ENCODE assay signal across 20 mouse cellular contexts in genomic region chr7:128731585-128731984, GRCm38 (mm10). TPM values are rescaled to one million over a fixed set of nuclear protein-coding genes. Genes with fewer than 3 reads are reported as not detected.
A peak's percentile ranks its signal among the peaks of the same experiment; 100 is the strongest.
DNase-seq lines count a peak whose midpoint lies in the region; ATAC-seq and TF ChIP-seq lines count a peak whose summit lies in the region.
"Had no signal": no experiment of that assay in that cellular context is flagged by ENCODE, and none has a peak within 500 bp of the region (broad histone marks: within the 10 kb centered on the region; RNA-seq: fewer than 3 reads in every experiment).

No protein-coding gene starts in this region.

- no peaks in the 10 kb centered on the region for H3K27me3 ChIP-seq in forebrain, postnatal 0 days (ENCODE audit: insufficient read depth, low read length)
- no peaks in the 10 kb centered on the region for H3K27me3 ChIP-seq in forebrain, embryonic 13.5 days
- no peaks in the 10 kb centered on the region for H3K27me3 ChIP-seq in stomach, embryonic 15.5 days (replicated peaks)
- H3K27me3 ChIP-seq: embryonic facial prominence, embryonic 12.5 days; lung, embryonic 15.5 days; midbrain, embryonic 15.5 days; Patski had no signal

- no peaks in the 10 kb centered on the region for H3K9me3 ChIP-seq in forebrain, postnatal 0 days (ENCODE audit: low read length)
- peaks cover 4% of the 10 kb centered on the region for H3K9me3 ChIP-seq in forebrain, embryonic 13.5 days (replicated peaks)
- no peaks in the 10 kb centered on the region for H3K9me3 ChIP-seq in stomach, embryonic 15.5 days
- H3K9me3 ChIP-seq: embryonic facial prominence, embryonic 12.5 days; lung, embryonic 15.5 days; midbrain, embryonic 15.5 days had no signal

- TF ChIP-seq CTCF in forebrain, postnatal 0 days (IDR thresholded peaks at IDR 0.05; ENCODE audit: low read depth) = no peak
- no peak for TF ChIP-seq CTCF in layer of hippocampus, adult 2 months (conservative IDR thresholded peaks at IDR 0.05)

- no peak overlapping the region for H3K9ac ChIP-seq in forebrain, postnatal 0 days
- H3K9ac ChIP-seq in forebrain, embryonic 13.5 days = no peak overlapping the region
- H3K9ac ChIP-seq in stomach, embryonic 15.5 days = no peak overlapping the region
- H3K9ac ChIP-seq: embryonic facial prominence, embryonic 12.5 days; lung, embryonic 15.5 days; midbrain, embryonic 15.5 days had no signal

- no peak overlapping the region for H3K4me2 ChIP-seq in forebrain, postnatal 0 days (ENCODE audit: low read depth)
- no peak overlapping the region for H3K4me2 ChIP-seq in forebrain, embryonic 13.5 days
- H3K4me2 ChIP-seq in stomach, embryonic 15.5 days = no peak overlapping the region
- H3K4me2 ChIP-seq: embryonic facial prominence, embryonic 12.5 days; lung, embryonic 15.5 days; midbrain, embryonic 15.5 days had no signal

- H3K36me3 ChIP-seq in forebrain, postnatal 0 days (ENCODE audit: insufficient read depth) = no peaks in the 10 kb centered on the region
- peaks cover 7% of the 10 kb centered on the region; the same call in 1 of the 2 replicates for H3K36me3 ChIP-seq in forebrain, embryonic 13.5 days (ENCODE audit: poor library complexity, severe bottlenecking)
- peaks cover 3% of the 10 kb centered on the region; the same call in 1 of the 2 replicates for H3K36me3 ChIP-seq in stomach, embryonic 15.5 days
- H3K36me3 ChIP-seq: lung, embryonic 15.5 days; midbrain, embryonic 15.5 days had no signal

- WGBS in forebrain, postnatal 0 days = 51% methylated on average over 2 of the region's 2 CpGs
- WGBS in forebrain, embryonic 13.5 days = 82% methylated on average over 2 of the region's 2 CpGs
- WGBS in stomach, embryonic 15.5 days = 59% methylated on average over 2 of the region's 2 CpGs

- ATAC-seq in forebrain, postnatal 0 days = peak; percentile 51; the same call in 1 of the 2 replicates
- ATAC-seq in forebrain, embryonic 13.5 days = no peak
- peak; percentile 72 for ATAC-seq in stomach, embryonic 15.5 days (ENCODE audit: insufficient read depth, low FRiP score, low read depth)
- ATAC-seq: activated CD4-positive, CD25-positive, alpha-beta regulatory T cell, adult 4 months; midbrain, embryonic 15.5 days; Patski had no signal

- H3K27ac ChIP-seq in forebrain, postnatal 0 days (ENCODE audit: low read depth, low read length) = 0 out of 2 replicates have a peak overlapping the region, but pooled peaks have one; percentile 37
- H3K27ac ChIP-seq in forebrain, embryonic 13.5 days = no peak overlapping the region
- H3K27ac ChIP-seq in layer of hippocampus, adult 2 months = peak overlapping the region; percentile 65
- no peak overlapping the region for H3K27ac ChIP-seq in stomach, embryonic 15.5 days
- H3K27ac ChIP-seq: embryonic facial prominence, embryonic 12.5 days; lung, embryonic 15.5 days; midbrain, embryonic 15.5 days had no signal

- H3K4me3 ChIP-seq in forebrain, postnatal 0 days (ENCODE audit: low read depth, low read length) = no peak overlapping the region
- H3K4me3 ChIP-seq in forebrain, embryonic 13.5 days = no peak overlapping the region
- H3K4me3 ChIP-seq in layer of hippocampus, adult 2 months = no peak overlapping the region
- H3K4me3 ChIP-seq in stomach, embryonic 15.5 days (replicated peaks) = no peak overlapping the region
- H3K4me3 ChIP-seq: embryonic facial prominence, embryonic 12.5 days; lung, embryonic 15.5 days; midbrain, embryonic 15.5 days had no signal

- H3K4me1 ChIP-seq in forebrain, postnatal 0 days (ENCODE audit: insufficient read depth) = 0 out of 2 replicates have a peak, but pooled peaks cover 15% of the 10 kb centered on the region
- peaks cover 20% of the 10 kb centered on the region for H3K4me1 ChIP-seq in forebrain, embryonic 13.5 days
- H3K4me1 ChIP-seq in stomach, embryonic 15.5 days = peaks cover 6% of the 10 kb centered on the region; the same call in 1 of the 2 replicates
- H3K4me1 ChIP-seq: embryonic facial prominence, embryonic 12.5 days had no signal

- peak; percentile 22 for DNase-seq in forebrain, postnatal 0 days
- peak in 1 of 2 experiments; percentile 27 for DNase-seq in layer of hippocampus, adult 2 months (ENCODE audit: low spot score in 2 of 2)
- no peak for DNase-seq in layer of hippocampus, postnatal 36 days
- DNase-seq in brain, adult 2 months (ENCODE audit: low read depth, low spot score) = peak; percentile 65
- DNase-seq in ovary, postnatal 36 days (ENCODE audit: low spot score) = no peak
- DNase-seq: adrenal gland, postnatal 14 days; B cell, adult 2 months; cerebellum, adult 8-10 months; heart, adult 18-20 months; heart, postnatal 36 days; kidney, postnatal 4 days; liver; thymus, postnatal 4 days had no signal

RNA-seq across cellular contexts. Expression of gene Mcmbp, which starts 8.7 kb away (rescaled TPM):
- total RNA-seq in forebrain, postnatal 0 days (2014; rRNA removed) = 34.6 and 43.3 TPM in 2 replicates
- polyA plus RNA-seq in forebrain, postnatal 0 days (2015; fragmentation: Nextera tagmentation; extraction: Ambion mirVana) = 32.4 and 42.0 TPM in 2 replicates
- 66.8 and 69.2 TPM in 2 replicates for polyA plus RNA-seq in forebrain, embryonic 13.5 days (2015; fragmentation: Nextera tagmentation; extraction: Ambion mirVana)
- total RNA-seq in layer of hippocampus, adult 2 months (2021) = 10 to 100 TPM; 25.0 to 31.2 TPM
- 10 to 100 TPM; 26.0 to 27.0 TPM for total RNA-seq in layer of hippocampus, postnatal 36 days (2021)
- polyA plus RNA-seq in stomach, embryonic 15.5 days (2015; fragmentation: Nextera tagmentation; extraction: Ambion mirVana) = 58.2 and 60.9 TPM in 2 replicates

RNA-seq across cellular contexts. Expression of gene Sec23ip, which starts 13.2 kb away (rescaled TPM):
- 18.3 and 22.0 TPM in 2 replicates for total RNA-seq in forebrain, postnatal 0 days (2014; rRNA removed)
- 16.6 and 23.8 TPM in 2 replicates for polyA plus RNA-seq in forebrain, postnatal 0 days (2015; fragmentation: Nextera tagmentation; extraction: Ambion mirVana)
- polyA plus RNA-seq in forebrain, embryonic 13.5 days (2015; fragmentation: Nextera tagmentation; extraction: Ambion mirVana) = 40.1 and 41.9 TPM in 2 replicates
- total RNA-seq in layer of hippocampus, adult 2 months (2021) = 10 to 100 TPM; 46.9 to 59.3 TPM
- total RNA-seq in layer of hippocampus, postnatal 36 days (2021) = 10 to 100 TPM; 44.7 to 51.4 TPM
- 32.3 and 32.5 TPM in 2 replicates for polyA plus RNA-seq in stomach, embryonic 15.5 days (2015; fragmentation: Nextera tagmentation; extraction: Ambion mirVana)

Comparison
In these comparisons a context has a peak if more than half of its experiments do, and no peak if none do; other contexts are left out.
1. H3K27ac ChIP-seq: peak in forebrain, postnatal 0 days (single experiment) and layer of hippocampus, adult 2 months (single experiment); none in forebrain, embryonic 13.5 days (single experiment) and stomach, embryonic 15.5 days (single experiment).
2. DNase-seq: peak in forebrain, postnatal 0 days (single experiment) and brain, adult 2 months (single experiment); none in layer of hippocampus, postnatal 36 days (0 of 2) and ovary, postnatal 36 days (single experiment).